Mouse (Mus musculus) brain, embryonic 18.5 days (tissue): ENCODE results near the gene 1600012H06Rik.
"Not testable (repeated sequence)": the region's sequence is repeated elsewhere in the genome, so short reads cannot be mapped to it uniquely, and the experiment has no call there.

Experiments
- DNase-seq: peaks from one replicate; pipeline ENCODE4 v3.0.0-alpha.2; 2012; ENCODE audit warnings: low read depth, low spot score

Gene 1600012H06Rik

GRCm38 (mm10) chr17:14943009-14943728 is at the start of gene 1600012H06Rik, which contains the start of gene Wdr27:
Gene 1600012H06Rik, plus strand, starts transcription at chr17:14943184.
Gene Wdr27, minus strand, starts transcription at chr17:14943158.
- DNase-seq = peak; percentile 93

GRCm38 (mm10) chr17:14895058-14895457 is 47.9 kb upstream of the 1600012H06Rik start:
- DNase-seq = not testable (repeated sequence)

GRCm38 (mm10) chr17:14898972-14899371 is 44.0 kb upstream of the 1600012H06Rik start:
- DNase-seq = no peak

GRCm38 (mm10) chr17:14903212-14903611 is 39.8 kb upstream of the 1600012H06Rik start:
- DNase-seq = no peak

- no peak for DNase-seq
Measured at GRCm38 (mm10) chr17:14904206-14904605, 38.8 kb upstream of the 1600012H06Rik start.

- peak; percentile 66 for DNase-seq
Measured at GRCm38 (mm10) chr17:14904637-14905265, 38.2 kb upstream of the 1600012H06Rik start.

- no peak for DNase-seq
Measured at GRCm38 (mm10) chr17:14906611-14907010, 36.4 kb upstream of the 1600012H06Rik start.

- no peak for DNase-seq
Measured at GRCm38 (mm10) chr17:14907136-14907535, 35.8 kb upstream of the 1600012H06Rik start.

- no peak for DNase-seq
Measured at GRCm38 (mm10) chr17:14909331-14909730, 33.7 kb upstream of the 1600012H06Rik start.

- no peak for DNase-seq
Measured at GRCm38 (mm10) chr17:14910771-14911170, 32.2 kb upstream of the 1600012H06Rik start.

- no peak for DNase-seq
Measured at GRCm38 (mm10) chr17:14912420-14912819, 30.6 kb upstream of the 1600012H06Rik start.

- DNase-seq = no peak
Measured at GRCm38 (mm10) chr17:14912981-14913380, 30.0 kb upstream of the 1600012H06Rik start.

- no peak for DNase-seq
Measured at GRCm38 (mm10) chr17:14914401-14914800, 28.6 kb upstream of the 1600012H06Rik start.

- DNase-seq = no peak
Measured at GRCm38 (mm10) chr17:14917866-14918265, 25.1 kb upstream of the 1600012H06Rik start.

GRCm38 (mm10) chr17:14921582-14921981 is 21.4 kb upstream of the 1600012H06Rik start:
- DNase-seq = no peak

- no peak for DNase-seq
Measured at GRCm38 (mm10) chr17:14927644-14928218, 15.3 kb upstream of the 1600012H06Rik start.

GRCm38 (mm10) chr17:14928631-14929030 is 14.4 kb upstream of the 1600012H06Rik start:
- no peak for DNase-seq

GRCm38 (mm10) chr17:14930697-14931096 is 12.3 kb upstream of the 1600012H06Rik start:
- DNase-seq = no peak

- no peak for DNase-seq
Measured at GRCm38 (mm10) chr17:14931469-14931868, 11.5 kb upstream of the 1600012H06Rik start.

GRCm38 (mm10) chr17:14935280-14935679 is 7.7 kb upstream of the 1600012H06Rik start:
- not testable (repeated sequence) for DNase-seq

GRCm38 (mm10) chr17:14935841-14936605 is 7.0 kb upstream of the 1600012H06Rik start:
- no peak for DNase-seq

GRCm38 (mm10) chr17:14942181-14942580 is 803 bp upstream of the 1600012H06Rik start:
- DNase-seq = not testable (repeated sequence)
